Mouse (Mus musculus) urinary bladder, postnatal 25 days (tissue): Measurements from ENCODE around the gene Atxn7l1.

ENCODE experiments used
- DNase-seq: peaks from one replicate; pipeline ENCODE4 v3.0.0; 2022; ENCODE audit warnings: low spot score

Atxn7l1 gene

DNA sequence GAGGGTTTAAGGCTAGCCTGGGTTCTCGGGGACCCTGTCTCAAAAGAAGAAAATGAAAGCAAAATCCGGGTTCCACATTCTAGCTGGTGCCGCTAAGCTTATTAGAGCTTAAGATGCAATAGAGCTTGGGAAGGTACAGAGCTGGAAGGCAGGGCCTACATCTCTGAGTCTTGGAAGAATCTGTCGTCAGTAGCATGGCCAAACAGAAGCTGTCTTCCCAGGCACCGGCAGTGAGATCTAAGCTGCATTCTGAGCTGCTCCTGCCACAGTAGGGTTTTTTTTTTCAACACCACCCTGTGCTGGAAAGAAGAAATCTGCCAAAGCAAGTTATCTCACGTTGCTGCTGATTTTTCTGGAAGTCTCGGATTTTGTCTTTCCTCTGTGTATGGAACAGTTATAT is 129.9 kb downstream of the Atxn7l1 start:
- DNase-seq = no peak

DNA sequence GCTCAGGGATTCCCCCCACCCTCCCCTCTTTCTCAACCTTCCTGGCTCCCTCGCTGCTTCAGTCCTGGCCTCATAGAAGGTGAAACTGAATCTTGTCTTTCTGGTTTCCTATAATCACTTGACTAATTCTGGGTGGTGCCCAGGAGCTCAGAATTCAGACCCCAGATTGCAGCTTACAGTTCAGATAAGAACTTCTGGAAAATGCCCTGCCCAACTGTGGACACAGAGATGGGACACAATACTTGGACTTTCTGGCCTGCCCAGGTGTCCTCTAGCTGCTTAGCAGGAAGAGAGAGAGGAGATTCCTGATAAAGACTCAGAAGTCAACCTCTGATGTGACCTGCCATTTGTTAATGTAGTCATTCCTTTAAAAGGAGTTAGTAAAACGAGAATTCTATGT is 131.7 kb downstream of the Atxn7l1 start:
- no peak for DNase-seq

DNA sequence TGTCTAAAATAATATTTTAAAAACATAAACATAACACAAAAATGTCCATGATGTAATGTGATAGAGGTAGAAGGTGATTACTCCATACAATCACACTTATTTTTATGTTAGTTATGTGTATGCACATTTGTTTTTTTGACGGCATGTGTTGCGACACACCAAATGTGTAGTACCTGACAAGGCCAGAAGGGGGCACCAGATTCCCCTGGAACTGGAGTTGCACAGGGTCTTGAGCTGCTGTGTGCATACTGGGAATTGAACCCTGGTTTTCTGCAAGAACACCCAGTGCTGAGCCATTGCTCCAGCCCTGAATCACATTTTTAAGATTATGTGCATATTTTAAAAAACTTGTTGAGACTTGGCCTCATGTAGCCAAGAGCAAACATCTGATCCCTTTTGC is 133.3 kb downstream of the Atxn7l1 start:
- peak; percentile 56 for DNase-seq

DNA sequence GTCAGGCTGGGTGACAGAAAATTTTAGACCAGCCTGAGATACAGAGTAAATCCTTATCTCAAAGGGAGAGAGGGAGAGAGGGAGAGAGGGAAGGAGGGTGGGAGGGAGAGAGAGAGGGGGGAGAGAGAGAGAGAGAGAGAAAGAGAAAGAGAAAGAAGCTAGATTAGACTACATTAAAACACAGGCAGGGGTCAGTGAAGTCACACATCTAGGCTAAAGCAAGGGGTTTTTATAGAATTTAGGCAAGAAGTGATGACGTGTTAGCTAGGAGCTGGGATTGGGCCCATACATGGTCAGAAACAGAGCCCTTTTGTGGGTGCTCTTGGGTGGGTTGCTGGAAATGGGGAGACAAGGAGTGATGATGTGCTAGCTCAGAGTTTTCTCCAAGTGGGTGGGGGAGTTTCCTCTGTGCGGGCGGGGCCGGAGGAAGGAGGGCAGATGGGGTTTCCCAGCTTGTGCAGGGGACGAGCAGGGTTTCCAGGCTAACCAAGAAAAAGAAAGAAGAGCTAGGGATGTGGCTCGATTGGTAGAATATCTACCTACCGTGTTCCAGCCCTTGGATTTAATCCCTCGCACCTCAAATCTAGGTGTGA is 136.9 kb downstream of the Atxn7l1 start:
- no peak for DNase-seq

DNA sequence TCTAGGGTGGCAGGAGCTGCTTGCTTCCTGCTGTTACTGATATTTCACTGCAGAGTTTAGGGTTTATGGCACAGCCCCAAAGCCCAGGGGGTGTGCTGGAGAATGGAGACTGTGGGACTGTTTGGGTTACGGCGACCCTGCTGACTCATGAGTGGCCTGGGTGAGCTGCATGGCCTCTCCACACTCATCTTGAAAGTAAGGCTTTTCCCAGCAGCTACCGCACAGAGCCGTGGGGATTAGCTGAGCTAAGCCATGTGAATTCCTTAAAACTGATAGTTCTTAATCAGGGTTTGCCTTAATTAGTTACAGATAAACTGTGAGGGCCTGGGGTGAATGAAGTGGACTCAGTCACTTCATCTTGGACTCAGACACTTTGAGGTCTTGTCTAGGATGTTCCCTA is 137.9 kb downstream of the Atxn7l1 start:
- no peak for DNase-seq

DNA sequence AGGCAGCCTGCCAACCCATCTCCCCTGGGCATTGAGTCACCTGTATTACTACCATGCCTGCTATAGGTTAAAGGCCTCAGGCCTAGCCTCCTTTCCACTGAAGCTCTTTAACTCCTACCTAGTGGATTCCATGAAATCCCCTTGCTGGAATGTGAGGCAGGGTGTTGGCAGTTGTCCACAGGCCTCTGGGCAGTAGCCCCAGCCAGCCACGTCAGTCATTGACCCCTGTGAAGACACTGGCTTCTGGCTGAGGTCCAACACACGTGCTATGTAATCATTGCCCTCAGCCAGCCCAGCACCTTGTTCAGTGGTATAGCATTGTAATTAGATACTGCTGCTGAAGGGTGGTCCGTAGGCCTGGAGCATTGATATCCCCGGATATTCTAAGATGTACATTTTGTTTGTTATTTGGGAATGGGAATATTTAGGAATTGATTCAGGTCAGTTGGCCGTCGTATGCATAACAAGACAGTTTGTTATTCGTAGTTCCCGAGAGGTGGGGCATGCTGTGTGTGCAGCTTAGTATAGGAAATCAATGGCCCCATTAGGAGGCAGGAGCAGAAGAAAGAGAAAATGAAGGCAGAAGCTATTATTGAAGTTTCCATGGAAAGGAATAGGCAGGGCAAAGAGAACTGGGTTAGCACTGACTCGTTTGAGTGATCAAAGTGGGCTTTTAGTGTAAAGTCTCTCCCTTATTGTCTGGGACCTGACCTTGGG is 138.6 kb downstream of the Atxn7l1 start:
- DNase-seq = no peak

DNA sequence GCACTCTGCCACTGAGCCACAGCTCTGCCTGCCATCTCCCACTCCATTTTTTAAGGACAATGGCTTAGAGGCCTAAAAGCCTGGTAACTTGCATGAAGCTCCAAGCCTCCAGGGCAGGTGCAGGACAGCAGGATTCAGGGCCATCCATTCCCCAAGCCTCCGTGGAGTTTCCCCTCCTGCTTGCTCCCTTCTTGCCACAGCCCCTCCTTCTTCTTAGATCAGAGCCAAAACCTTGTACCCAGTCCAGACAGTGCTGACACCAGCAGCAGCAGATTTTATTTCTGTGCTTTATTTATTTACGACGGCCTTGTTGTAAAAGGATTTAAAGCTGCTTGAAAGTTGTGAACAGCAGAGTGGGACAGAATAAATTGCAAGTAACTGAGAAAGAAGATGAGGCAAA is 140.2 kb downstream of the Atxn7l1 start:
- no peak for DNase-seq

DNA sequence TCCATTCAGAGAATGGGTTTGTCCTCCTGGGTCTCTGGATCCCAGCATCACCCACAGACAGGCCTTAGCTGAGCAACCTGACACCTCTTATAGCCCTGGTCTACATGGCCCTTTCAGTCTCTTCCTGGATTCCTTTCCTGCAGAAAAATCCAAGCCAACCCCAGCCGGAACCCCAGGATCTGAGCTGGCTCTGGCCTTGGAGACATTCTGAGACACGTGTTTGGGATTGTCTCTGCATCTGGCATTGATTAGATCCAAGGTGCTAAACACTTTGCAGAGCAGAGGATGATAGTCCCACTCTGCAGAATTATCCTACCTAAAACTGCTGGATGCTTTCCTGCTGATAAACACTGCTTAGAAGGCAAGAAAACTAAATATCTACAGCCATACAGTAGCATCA is 141.3 kb downstream of the Atxn7l1 start:
- DNase-seq = no peak

DNA sequence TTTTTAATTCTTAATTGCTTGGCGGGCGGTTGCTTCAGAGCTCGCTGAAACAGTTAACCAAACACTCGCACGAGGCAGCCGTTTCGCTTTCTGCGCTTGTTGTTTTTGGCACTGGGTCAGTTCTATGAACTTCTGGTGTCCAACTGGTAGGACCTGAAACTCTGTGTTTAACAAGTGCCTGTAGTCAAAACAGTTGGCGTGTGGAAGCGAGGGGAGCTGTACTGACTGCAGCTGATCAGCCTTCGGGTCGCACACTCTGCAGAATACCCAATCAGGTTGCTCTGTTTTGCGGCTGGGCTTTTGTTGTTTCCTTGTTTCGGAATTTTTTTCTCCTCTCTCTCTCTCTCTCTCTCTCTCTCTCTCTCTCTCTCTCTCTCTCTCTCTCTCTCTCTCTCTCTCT is 154.6 kb downstream of the Atxn7l1 start:
- peak; percentile 27 for DNase-seq

DNA sequence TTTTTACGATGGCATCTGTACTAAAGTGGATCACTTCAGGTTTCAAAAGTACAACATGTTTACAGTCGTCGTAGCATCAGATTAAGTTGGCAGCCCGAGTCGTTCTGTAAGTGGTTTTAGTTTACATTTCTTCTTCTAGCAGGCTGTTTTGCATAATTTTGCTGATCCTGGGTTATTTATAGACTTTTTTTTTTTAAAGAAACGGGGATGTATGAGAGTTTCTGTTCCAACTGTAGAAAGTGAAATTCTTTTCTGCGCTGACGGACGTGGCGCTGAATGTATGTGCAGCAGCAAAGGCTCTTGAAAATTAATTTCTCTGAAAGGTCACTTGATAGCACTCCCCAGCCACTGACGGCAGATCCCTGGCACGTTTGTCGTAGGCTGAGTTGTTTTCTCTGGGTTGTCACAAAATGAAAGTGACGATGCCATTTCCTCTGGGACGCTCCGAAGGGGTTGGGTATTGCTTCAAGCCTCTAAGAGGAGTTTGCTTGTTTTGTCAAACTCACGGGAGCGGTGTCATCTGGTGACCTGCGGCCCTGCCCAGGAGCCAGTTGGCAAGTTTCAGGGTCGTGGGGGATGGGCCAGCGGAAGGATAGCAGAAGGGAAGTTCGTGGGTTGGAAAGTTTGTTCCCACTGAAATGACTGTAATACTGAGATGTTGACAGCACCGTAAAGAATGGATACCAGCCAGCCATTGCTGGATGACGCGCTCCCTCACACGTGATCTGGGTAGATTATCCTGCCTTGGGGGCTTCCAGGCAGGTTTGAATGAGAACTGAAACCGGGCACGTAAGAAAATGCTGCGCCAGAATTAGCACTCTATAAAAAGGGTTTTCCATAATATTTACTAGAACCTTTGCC is 155.3 kb downstream of the Atxn7l1 start:
- peak; percentile 35 for DNase-seq

DNA sequence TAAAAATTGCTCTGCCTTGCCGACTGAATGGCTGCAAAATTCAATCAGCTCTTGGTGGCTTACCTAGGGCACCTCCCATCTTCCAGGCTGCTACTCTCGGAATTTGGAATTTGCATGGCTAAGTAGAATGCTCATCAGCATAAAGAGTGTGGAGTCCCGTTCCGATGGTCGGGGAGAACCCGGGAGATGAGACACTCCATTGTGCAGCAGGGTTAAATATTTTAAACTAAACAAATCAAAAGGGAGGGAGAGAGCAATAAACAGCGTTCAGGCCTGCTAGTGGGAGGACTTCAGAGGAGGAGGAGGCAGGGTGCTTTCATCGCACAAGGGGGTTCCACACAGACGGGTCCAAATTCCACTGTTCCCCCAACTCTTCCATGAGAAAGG is 155.9 kb downstream of the Atxn7l1 start:
- no peak for DNase-seq

DNA sequence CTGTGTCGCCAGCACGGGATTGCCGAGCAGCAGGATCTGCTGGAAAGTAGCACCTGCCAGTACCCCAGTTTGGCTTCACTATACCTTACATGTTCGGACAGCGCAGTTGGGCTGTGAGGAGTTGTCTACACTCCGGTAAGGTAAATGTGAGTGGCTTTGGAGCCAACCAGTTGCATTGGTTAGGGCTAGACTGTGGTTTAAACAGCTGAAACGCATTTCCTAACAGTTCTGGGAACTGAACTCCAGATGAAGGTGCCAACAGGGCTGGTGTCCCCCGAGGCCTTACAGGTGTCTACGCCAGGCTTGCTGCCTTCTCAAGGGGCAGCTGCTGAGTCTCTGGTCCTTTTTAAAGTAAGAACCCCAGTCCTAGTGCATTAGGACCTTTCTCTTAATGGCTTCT is 157.6 kb downstream of the Atxn7l1 start:
- DNase-seq = no peak

DNA sequence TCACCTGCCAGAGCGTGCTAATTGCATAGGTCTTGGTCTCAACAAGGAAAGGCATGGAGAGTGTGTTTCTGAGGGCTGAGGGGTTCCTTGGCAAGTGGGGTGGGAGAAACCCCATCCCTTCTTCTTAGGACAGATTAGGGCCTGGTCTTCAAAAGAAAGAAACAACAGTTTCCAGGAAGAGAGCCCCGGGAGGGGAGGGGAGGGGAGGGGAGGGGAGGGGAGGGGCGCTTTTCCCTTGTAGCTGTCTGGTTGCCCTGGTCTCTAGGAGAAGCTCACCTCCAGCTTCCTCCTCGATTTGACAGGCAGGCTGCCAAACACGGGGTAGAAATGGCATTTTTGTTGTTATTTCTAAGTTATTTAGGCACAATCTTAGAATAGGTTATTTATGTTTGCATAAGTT is 159.0 kb downstream of the Atxn7l1 start:
- DNase-seq = no peak

DNA sequence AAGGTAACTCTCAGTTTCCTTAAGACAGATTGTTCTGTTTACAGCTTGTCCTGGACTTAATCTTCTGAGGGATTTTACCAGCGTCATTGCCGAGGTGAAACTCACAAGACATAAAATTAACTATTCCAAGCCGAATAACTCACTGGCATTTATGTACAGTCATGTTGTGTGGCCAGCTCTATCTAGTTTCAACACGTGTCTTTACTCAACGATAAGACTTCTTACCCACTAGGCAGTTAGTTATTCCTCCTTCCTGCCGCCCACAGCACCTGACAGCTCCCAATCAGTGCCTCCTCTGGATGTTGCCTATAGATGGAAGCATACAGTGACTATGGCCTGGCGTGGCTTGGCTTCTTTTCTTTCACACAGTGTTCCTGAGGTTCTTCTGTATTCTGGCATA is 161.2 kb downstream of the Atxn7l1 start:
- no peak for DNase-seq

DNA sequence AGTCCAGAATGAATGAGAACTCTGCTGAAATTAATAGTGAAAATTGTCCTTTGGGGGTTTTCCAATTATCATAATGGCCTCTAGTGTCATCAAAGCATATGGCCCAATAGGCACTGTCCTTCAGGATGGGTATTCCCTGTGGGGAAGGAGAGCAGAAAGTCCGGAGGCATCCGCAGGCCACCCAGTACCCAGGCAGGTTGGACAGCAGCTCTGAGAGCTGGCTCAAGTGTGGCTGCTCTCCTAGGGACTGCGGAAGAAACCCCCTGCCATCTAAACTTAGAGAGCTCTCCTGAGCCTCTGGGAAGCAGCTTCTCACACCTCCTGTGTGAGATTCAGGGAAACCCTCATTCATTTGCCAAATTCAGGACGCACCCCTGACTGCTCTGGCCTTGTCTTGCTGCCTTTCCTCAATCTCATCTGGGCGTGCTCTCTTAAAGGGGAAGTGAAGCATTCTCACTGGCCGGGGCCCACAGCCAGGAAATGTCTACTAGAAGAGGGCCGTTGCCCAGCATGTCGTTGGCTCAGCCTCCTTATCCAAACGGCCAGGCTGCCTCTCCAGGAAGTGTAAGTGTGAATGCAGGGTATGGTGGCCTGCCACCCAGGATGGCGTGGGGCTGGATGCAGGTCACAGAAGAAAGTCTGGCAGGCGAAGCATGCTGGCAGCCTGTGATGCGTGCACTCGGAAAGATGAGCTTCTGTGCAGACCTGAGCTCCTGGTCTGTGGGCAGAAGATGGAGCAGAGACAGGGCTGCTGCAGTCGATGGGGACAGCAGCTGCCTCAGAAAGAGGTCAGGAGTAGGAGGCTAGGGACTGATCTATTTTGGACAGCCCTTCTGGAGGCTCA is 166.6 kb downstream of the Atxn7l1 start:
- DNase-seq = peak; percentile 33

DNA sequence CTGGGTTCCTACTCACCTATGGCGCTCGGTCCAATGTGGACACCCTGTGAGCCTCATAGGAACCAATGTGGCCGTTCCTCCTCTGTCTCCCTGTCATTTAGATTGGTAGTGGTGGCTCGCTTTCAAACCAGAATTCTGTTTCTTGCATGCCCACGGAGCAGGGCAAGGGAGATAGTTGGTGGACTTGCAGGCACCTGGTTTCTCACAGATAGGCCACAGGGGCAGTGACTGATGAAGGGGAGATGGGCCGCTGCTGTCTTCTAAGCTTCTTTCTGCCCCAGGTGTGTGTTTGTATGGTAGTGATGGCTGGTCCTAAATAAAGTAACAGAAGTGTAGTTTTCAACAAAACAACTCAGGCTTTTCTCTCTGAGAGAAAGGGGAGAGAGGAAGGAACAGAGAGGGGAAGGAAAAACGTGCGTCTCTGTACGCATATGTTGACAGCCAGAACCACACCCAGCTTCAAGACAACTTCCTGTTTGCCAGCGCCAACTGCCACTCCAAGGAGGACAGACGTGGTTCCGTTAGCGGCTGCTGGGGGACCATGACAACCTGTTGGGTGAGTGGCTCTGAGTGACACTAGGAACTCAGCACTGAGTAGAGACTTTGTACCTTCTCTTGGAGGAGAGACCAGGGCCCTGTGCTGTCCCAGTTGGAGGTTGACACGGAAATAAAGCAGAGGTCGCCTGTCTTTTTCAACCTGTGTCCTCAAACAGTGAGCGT is 167.6 kb downstream of the Atxn7l1 start:
- DNase-seq = no peak

DNA sequence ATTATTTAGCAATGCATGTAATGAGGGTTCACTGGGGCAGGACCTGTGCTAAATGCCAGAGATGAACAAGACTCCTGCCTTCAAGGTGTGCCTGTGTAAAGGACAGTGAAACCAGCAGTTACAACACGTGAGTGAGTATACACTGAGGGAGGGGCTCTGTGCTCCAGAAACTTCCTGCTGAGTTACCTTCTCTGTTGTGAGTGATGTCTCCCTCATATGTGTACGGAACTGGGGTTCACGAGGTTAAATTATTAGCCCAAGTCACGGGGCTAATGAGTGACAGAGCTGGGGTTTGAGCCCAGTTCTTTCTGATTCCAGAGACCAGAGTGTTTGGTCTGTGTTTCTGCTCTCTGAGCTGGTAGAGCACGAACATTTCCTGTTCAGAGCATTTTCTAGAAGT is 168.3 kb downstream of the Atxn7l1 start:
- no peak for DNase-seq

DNA sequence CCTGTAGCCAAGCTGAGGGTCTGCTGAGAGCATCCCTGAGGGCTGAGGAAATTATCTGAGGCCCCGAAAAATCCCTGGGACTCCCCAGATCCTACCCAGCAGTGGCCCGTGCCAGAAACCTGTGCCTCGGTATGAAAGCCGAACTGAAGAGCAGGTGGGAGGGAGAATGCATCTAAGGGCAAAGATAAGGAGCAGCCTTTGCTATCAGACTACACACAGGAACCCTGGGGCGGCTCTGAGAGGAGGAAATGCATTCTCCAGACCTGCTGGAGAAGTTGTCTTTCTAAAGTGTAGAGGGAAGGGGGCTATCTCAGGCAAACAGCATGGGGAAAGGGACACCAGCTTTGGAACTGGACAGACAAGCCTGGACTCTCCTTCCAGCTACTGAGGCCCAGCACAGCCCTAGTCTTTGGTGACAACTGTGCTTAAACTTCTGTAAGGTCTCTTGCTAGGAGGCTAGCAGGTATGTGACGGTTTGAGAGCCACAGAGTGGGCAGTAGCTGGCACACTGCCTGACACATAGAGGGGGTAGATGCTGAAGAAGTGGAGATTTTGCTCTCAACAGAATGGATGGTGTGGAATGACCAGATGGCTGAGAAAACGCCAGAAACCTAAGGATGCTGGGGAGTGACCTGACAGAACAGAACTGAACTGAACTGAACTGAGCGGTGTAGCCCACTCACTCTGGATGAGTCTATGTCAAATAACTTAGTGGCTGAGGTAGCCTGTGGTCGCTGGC is 170.5 kb downstream of the Atxn7l1 start:
- DNase-seq = no peak

DNA sequence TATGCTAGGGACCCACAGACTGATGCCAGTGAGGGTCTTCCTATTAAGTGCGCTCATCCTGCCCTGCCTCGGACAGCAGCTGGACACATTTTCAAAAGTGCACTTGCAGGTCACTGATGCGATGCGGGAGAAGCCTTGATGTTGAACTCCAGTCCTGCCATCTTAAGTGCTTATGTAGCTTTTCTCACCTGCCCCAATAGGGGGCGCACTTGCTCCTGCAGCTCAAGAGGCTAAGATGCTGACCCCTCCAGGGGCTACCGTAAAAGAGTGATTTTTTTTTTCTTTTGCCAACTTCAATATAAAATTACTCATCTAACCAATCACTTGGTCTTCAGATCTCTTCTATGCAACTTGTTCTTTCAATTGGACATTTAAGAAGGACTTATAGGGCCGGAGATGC is 175.1 kb downstream of the Atxn7l1 start:
- DNase-seq = no peak

DNA sequence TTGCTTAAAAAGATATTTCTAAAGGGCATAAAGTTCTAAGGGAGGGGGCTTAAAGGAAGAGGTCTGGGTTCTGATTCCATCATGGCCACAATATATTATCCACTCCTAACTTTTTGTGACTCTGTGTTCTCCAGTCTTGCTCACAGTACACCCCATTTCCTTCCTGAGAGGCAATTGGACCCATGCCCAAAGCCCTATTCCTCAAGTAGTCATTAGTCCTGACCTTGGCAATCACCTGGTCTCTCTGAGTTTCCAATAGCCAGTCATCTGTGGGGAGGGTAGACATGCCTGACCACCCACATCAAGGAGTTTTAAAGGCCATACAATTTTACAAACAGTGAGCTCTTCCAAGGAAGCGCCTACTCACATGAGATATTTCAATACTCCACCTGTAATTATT is 176.3 kb downstream of the Atxn7l1 start:
- no peak for DNase-seq

DNA sequence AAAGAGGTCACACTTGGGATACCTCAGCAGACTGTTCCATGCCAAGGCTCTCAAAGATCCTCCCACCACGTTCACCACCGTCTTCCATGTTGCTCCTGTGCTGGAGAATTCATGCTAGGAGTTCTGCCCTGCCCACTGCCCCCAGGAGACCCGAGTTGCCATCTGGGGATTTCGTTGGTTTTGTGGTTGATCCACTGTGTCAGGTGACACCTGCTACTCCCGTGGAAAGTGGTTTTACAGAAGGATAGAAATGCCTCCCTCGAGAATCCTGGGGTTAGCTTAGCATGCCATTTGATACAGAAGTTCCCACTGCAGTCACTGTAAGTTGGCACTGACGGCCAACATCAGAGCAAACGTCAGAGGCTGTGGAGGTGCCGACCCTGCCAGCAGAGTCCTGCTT is 177.9 kb downstream of the Atxn7l1 start:
- DNase-seq = no peak
